Mouse (Mus musculus) midbrain, embryonic 16.5 days (tissue): ENCODE data around the gene Cryab. TPM values are rescaled to one million over a fixed set of nuclear protein-coding genes. Genes with fewer than 3 reads are reported as not detected.
A peak's percentile ranks its signal among the peaks of the same experiment; 100 is the strongest.

Experiments used
- ATAC-seq: fragments of 200-750 bp; cut with Nextera tagmentation; 2 replicates; pipeline ENCODE4 v1.8.0; 2017; ENCODE audit warnings: moderate TSS enrichment
- H3K27ac ChIP-seq: fragments of 300-500 bp; sonication (generic); 2 replicates; pipeline ENCODE4 v1.5.1; 2014; ENCODE audit warnings: mild to moderate bottlenecking, low read length, mixed read lengths
- H3K27me3 ChIP-seq: fragments of 300-500 bp; sonication (generic); 2 replicates; pipeline ENCODE4 v1.6.1; 2014; ENCODE audit warnings: low read depth, low read length, mixed read lengths; ENCODE audit not compliant: control insufficient read depth, insufficient read depth
- H3K36me3 ChIP-seq: fragments of 300-500 bp; sonication (generic); 2 replicates; pipeline ENCODE4 v1.6.1; 2014; ENCODE audit warnings: mild to moderate bottlenecking, low read length, moderate library complexity, mixed read lengths; ENCODE audit not compliant: control insufficient read depth, insufficient read depth
- H3K4me1 ChIP-seq: fragments of 300-500 bp; sonication (generic); 2 replicates; pipeline ENCODE4 v1.6.1; 2014; ENCODE audit warnings: mild to moderate bottlenecking, low read length, mixed read lengths; ENCODE audit not compliant: control insufficient read depth, insufficient read depth
- H3K4me2 ChIP-seq: fragments of 300-500 bp; sonication (generic); 2 replicates; pipeline ENCODE4 v1.6.1; 2014; ENCODE audit warnings: mild to moderate bottlenecking, low read length, mixed read lengths
- H3K4me3 ChIP-seq: fragments of 300-500 bp; sonication (generic); 2 replicates; pipeline ENCODE4 v1.5.1; 2014; ENCODE audit warnings: low read depth, mild to moderate bottlenecking, low read length, moderate library complexity, mixed read lengths
- H3K9ac ChIP-seq: fragments of 300-500 bp; sonication (generic); 2 replicates; pipeline ENCODE4 v1.6.1; 2014; ENCODE audit warnings: low read depth, low read length, mixed read lengths
- H3K9me3 ChIP-seq: fragments of 300-500 bp; sonication (generic); replicated peaks from 2 replicates; pipeline ENCODE4 v1.6.1; 2014; ENCODE audit warnings: mild to moderate bottlenecking, low read length, mixed read lengths; ENCODE audit not compliant: control insufficient read depth, poor library complexity, severe bottlenecking
- WGBS: fragments of 180-500 bp; shearing (Covaris S2); extraction: QIAGEN DNeasy Blood & Tissue Kit; methylation state at CpG from one replicate; pipeline ENCODE4 v1.1.7; 2014; 5-methylcytosine and 5-hydroxymethylcytosine counted together
- polyA plus RNA-seq: library from polyadenylated mRNA; unstranded; fragments of >200 nt; fragmentation: Nextera tagmentation; extraction: Ambion mirVana; gene quantifications from 2 replicates; pipeline ENCODE4 v1.2.1, GENCODE M21; 2015

The Cryab gene
- polyA plus RNA-seq, 1 experiment from 2014 or later: 9.1 TPM

DNA sequence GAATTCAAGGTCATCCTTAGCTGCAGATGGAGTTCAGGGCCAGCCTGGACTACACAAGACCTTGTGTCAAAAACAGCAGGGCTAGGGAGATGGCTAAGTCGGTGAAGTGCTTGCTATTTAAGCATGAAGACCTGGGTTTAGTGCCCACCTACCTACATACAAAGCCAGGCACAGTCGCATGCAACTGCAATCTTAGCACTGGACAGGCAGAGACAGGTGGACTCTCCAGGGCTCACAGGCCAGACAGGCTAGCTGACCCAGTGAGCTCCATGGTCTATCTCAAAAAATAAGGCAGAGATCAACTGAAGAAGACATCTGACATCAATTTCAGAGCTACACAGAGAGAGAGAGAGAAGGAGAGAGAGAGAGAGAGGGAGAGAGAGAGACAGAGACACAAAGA lies 27.0 kb upstream of the Cryab start:
- Histone ChIP-seq H3K36me3 (peaks cover 2% of the 10 kb centered on the region; the same call in 1 of the 2 replicates), H3K27me3 (no peaks in the 10 kb centered on the region), H3K4me1 (peaks cover 51% of the 10 kb centered on the region), H3K9ac (peak overlapping the region; percentile 10; the same call in 1 of the 2 replicates), H3K9me3 (no peaks in the 10 kb centered on the region), H3K4me2 (peak overlapping the region; percentile 44), H3K27ac (peak overlapping the region; percentile 53; the same call in 1 of the 2 replicates), H3K4me3 (no peak overlapping the region)
- WGBS: 86% methylated on average over 2 of the region's 2 CpGs
- no peak for ATAC-seq

DNA sequence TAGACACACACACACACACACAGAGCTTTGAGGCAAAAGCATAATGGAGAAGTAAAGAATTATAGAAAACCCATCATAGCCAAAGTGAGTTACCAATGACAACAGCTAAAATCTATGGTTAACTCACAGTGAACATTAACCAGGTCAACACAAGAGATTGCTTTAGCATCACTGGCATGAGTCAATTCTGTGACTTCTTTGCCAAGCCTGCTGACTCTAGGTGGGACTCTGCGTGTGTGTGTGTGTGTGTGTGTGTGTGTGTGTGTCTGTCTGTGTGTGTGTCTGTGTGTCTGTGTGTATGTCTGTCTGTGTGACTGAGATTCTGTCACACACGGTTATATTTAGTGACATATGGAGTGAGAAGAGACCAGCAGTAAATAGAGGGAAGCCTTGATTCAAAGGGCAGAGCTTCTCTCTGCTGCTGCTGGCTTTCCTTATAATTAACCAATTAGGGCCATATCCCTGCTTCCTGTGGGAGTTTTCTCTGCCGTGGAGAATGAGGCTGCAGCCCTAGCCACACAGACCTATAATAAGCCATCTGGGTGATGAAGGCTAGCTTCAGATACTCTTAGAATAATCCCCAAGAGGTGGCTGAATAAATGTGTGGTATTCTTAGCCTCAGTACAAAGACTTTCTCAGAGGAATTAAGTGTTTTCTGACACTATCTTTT lies 26.3 kb upstream of the Cryab start:
- no peaks in the 10 kb centered on the region for H3K27me3 ChIP-seq
- WGBS: 28% methylated on average over 3 of the region's 3 CpGs
- no peaks in the 10 kb centered on the region for H3K9me3 ChIP-seq
- H3K9ac ChIP-seq: peak overlapping the region; percentile 32
- H3K4me1 ChIP-seq: peaks cover 51% of the 10 kb centered on the region
- no peaks in the 10 kb centered on the region for H3K36me3 ChIP-seq
- peak overlapping the region; percentile 5; the same call in 1 of the 2 replicates for H3K4me3 ChIP-seq
- peak overlapping the region; percentile 67 for H3K27ac ChIP-seq
- no peak for ATAC-seq
- H3K4me2 ChIP-seq: peak overlapping the region; percentile 44

- Histone ChIP-seq H3K4me3 (peak overlapping the region; percentile 66), H3K27me3 (no peaks in the 10 kb centered on the region), H3K9me3 (no peaks in the 10 kb centered on the region), H3K4me2 (peak overlapping the region; percentile 86), H3K27ac (peak overlapping the region; percentile 91), H3K9ac (peak overlapping the region; percentile 82), H3K36me3 (no peaks in the 10 kb centered on the region), H3K4me1 (peaks cover 51% of the 10 kb centered on the region)
- ATAC-seq: no peak
- WGBS: 19% methylated on average over 8 of the region's 8 CpGs
These were observed 25.1 kb upstream of the Cryab start for GRCm38 (mm10) chr9:50725921-50726590.

DNA sequence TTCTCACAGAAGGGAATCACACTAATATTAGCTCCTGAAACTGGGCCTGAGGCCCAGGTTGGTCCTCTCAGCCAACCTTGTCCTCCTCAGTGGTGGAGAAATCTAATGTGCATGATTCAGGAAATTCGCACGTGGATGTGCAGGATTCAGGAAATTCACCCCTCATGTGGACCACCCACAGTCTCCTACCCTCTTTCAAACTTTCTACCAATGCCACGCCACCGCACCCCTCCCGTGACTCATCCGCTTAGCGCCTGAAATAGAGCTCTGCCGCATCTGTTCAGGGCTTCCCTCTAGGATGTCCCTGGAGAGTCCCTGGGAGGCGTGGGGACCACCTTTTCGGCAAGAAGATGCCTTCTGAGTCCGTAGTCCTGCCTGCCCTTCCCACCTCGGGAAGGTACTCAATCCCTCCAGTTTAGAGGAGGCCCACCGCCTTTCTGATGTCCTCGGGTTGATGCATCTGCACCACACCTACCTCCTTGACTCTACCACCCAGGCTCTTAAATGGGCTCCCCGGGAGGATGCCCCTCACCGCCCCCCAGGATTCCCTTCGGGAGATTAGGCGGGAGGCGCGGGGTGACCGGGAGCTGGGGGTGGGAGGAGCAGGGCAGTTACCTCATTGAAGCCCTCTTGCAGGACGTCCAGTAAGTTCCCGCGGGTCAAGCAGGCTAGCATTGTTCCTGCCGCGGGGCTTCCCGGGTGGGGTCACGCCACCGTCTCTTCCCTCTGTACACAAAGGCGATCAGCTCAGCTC lies 23.8 kb upstream of the Cryab start:
- 1% methylated on average over 30 of the region's 30 CpGs for WGBS
- H3K36me3 ChIP-seq: no peaks in the 10 kb centered on the region
- peak; percentile 44 for ATAC-seq
- H3K4me2 ChIP-seq: peak overlapping the region; percentile 86
- H3K9ac ChIP-seq: peak overlapping the region; percentile 82
- peak overlapping the region; percentile 91 for H3K27ac ChIP-seq
- H3K4me3 ChIP-seq: peak overlapping the region; percentile 66
- H3K4me1 ChIP-seq: peaks cover 49% of the 10 kb centered on the region
- no peaks in the 10 kb centered on the region for H3K27me3 ChIP-seq
- H3K9me3 ChIP-seq: no peaks in the 10 kb centered on the region

DNA sequence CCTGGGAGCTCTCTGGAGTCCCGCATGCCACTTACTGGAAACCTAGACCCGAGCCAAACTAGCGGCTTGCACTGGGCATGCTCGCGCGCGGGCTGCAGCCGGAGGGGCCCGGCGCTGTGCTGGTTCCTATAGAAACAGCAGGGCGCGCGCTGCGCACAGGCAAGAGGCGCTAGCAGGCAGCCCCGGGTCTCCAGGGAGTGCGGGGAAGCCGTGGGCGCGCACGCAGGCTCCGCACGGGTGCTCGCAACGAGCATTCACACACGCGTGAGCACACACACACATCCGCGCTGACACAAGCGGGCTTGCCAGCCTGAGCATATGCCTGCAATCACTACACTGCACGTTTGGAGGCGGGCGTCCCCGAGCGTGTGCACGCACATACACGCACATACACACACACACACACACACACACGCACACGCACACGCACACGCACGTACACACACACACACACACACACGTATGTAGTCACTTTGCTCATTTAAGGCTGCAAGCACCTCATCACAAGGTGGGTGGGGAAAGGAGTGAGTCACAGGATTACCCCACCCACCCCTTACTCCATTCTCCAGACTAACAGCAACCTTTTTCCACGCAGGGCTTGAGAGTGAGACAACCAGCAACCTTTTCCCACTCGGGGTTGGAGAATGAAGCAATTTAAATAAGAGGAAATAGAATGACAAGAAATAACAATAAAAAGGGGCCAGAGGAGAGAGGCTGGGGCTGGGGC lies 23.0 kb upstream of the Cryab start:
- peaks cover 46% of the 10 kb centered on the region for H3K4me1 ChIP-seq
- H3K9ac ChIP-seq: peak overlapping the region; percentile 82
- H3K9me3 ChIP-seq: no peaks in the 10 kb centered on the region
- H3K36me3 ChIP-seq: no peaks in the 10 kb centered on the region
- under 1% methylated on average over 45 of the region's 45 CpGs for WGBS
- peak; percentile 99 for ATAC-seq
- no peaks in the 10 kb centered on the region for H3K27me3 ChIP-seq
- peak overlapping the region; percentile 66 for H3K4me3 ChIP-seq
- H3K27ac ChIP-seq: peak overlapping the region; percentile 91
- H3K4me2 ChIP-seq: peak overlapping the region; percentile 86

DNA sequence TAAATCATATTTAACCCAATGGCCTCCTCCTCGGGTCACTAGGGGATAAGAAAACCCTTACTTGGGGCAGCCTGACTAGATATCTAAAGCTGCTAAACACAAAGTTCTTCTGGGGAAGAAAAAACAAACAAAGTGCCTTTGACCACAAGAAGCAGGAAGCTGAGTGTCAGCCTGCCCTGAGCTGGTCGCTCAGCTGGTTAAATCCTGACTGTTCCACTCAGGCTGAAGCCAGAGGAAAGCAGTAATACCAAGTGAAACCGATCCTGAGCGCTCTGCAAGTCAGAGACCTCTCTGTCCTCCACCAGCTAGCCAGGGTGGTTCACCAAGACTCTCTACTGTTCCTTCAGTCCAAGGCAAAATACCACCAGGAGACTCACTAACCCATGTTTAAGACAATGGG lies 21.5 kb upstream of the Cryab start:
- H3K36me3 ChIP-seq: no peaks in the 10 kb centered on the region
- H3K4me1 ChIP-seq: peaks cover 33% of the 10 kb centered on the region
- no peak overlapping the region for H3K4me2 ChIP-seq
- H3K27ac ChIP-seq: no peak overlapping the region
- H3K27me3 ChIP-seq: no peaks in the 10 kb centered on the region
- ATAC-seq: no peak
- no peak overlapping the region for H3K4me3 ChIP-seq
- no peaks in the 10 kb centered on the region for H3K9me3 ChIP-seq
- no peak overlapping the region for H3K9ac ChIP-seq
- WGBS: 66% methylated on average over 4 of the region's 4 CpGs

- H3K9ac ChIP-seq: no peak overlapping the region
- H3K36me3 ChIP-seq: no peaks in the 10 kb centered on the region
- H3K4me3 ChIP-seq: no peak overlapping the region
- no peaks in the 10 kb centered on the region for H3K9me3 ChIP-seq
- H3K4me2 ChIP-seq: no peak overlapping the region
- H3K4me1 ChIP-seq: peaks cover 11% of the 10 kb centered on the region
- WGBS: 4% methylated on average over 4 of the region's 4 CpGs
- no peak for ATAC-seq
- no peak overlapping the region for H3K27ac ChIP-seq
- no peaks in the 10 kb centered on the region for H3K27me3 ChIP-seq
These were observed 18.6 kb upstream of the Cryab start for GRCm38 (mm10) chr9:50732560-50732959.

DNA sequence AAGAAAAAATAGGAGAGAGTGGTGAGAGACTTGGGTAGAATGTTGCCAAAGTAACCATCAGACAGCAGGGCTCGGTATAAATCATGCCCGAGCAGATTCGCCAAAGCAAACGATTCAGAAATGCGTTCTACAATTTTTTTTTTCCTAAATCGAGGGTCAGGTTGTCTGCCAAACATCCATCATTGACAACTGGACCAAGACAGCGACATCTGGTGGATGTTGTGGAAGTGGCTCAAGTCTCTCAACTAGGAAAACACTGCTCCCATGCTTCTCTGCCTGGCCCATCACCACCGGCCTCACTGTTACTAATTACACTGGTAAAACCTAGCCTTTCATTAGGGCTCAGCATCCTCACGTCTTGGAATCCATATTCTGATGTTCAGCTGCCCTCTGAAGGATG lies 16.1 kb upstream of the Cryab start:
- Histone ChIP-seq H3K27me3 (no peaks in the 10 kb centered on the region), H3K4me2 (peak overlapping the region; percentile 35), H3K9me3 (no peaks in the 10 kb centered on the region), H3K9ac (peak overlapping the region; percentile 31; the same call in 1 of the 2 replicates), H3K27ac (no peak overlapping the region), H3K4me1 (peaks cover 13% of the 10 kb centered on the region), H3K36me3 (no peaks in the 10 kb centered on the region), H3K4me3 (peak overlapping the region; percentile 14; the same call in 1 of the 2 replicates)
- WGBS: 4% methylated on average over 9 of the region's 9 CpGs
- ATAC-seq: no peak
